Mouse (Mus musculus): Measurements from ENCODE around the gene Ccdc183. TPM values are rescaled to one million over a fixed set of nuclear protein-coding genes. Genes with fewer than 3 reads are reported as not detected.

Ccdc183 gene
- total and polyA plus RNA-seq, 2 experiments from 2014 or later = 0.26 TPM; not detected in 1

DNA sequence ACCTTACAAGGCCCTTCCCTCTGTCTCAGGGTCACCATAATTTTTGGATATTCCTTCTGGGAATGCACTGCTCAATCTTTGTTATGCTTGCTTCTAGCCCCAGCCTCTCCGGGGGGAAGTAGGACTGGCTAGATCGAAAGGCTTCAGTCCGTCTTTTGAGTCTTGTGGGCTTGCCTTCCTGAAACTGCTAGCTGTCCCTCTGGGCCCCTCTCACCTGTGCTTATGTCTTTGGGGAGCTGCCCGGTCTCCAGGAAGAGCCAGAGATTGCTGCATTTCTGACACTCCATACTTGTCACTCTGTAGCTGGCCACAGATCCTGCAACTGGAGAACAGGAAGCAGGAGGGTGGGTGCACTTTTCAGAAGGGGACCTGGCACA is 3.4 kb upstream of the Ccdc183 start:
- WGBS = 90% methylated on average over 4 of the region's 4 CpGs
- no peak overlapping the region for H3K27ac ChIP-seq (ENCODE audit: low read depth, low read length)
- H3K9ac ChIP-seq (replicated peaks; ENCODE audit: low read length, poor library complexity, severe bottlenecking) = peak overlapping the region; percentile 56; the same call in 1 of the 2 replicates
- H3K27me3 ChIP-seq (ENCODE audit: insufficient read depth, low read length) = peaks cover 19% of the 10 kb centered on the region
- no peak for ATAC-seq (ENCODE audit: low FRiP score)
- H3K36me3 ChIP-seq (ENCODE audit: insufficient read depth, low read length) = no peaks in the 10 kb centered on the region
- peak overlapping the region; percentile 46 for H3K4me3 ChIP-seq (ENCODE audit: low read depth, low read length)
- TF ChIP-seq CTCF (IDR thresholded peaks at IDR 0.05) = no peak
- no peaks in the 10 kb centered on the region for H3K9me3 ChIP-seq (ENCODE audit: low read length)
- H3K4me1 ChIP-seq (ENCODE audit: insufficient read depth, low read length) = peaks cover 5% of the 10 kb centered on the region; the same call in 1 of the 2 replicates
- no peak for DNase-seq (ENCODE audit: low spot score)
- H3K4me2 ChIP-seq (ENCODE audit: low read depth, low read length, poor library complexity, severe bottlenecking) = peak overlapping the region; percentile 65

DNA sequence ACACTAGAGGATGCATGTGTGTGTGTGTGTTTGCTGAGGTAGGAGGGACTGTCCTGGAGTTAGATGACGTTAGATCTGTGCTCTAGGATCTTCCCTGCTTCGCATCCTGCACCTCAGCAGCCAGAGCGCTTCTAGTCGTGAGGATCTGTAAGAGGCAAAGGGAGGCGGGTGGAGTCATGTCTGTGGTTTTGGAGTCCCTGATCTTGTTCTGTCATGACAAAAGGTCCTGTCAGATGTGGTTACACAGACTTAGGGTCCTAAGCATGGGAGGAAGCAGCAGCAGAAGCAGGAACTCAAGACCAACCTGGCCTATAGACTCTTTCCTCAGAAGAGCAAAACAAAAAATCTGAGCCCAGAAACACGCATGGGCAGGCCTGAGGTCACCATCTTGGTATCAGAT is 2.9 kb upstream of the Ccdc183 start:
- H3K27ac ChIP-seq (ENCODE audit: low read depth, low read length) = no peak overlapping the region
- no peak for TF ChIP-seq CTCF (IDR thresholded peaks at IDR 0.05)
- ATAC-seq (ENCODE audit: low FRiP score) = no peak
- 85% methylated on average over 6 of the region's 6 CpGs for WGBS
- H3K9me3 ChIP-seq (ENCODE audit: low read length) = no peaks in the 10 kb centered on the region
- H3K36me3 ChIP-seq (ENCODE audit: insufficient read depth, low read length) = no peaks in the 10 kb centered on the region
- H3K4me3 ChIP-seq (ENCODE audit: low read depth, low read length) = no peak overlapping the region
- no peak overlapping the region for H3K4me2 ChIP-seq (ENCODE audit: low read depth, low read length, poor library complexity, severe bottlenecking)
- H3K9ac ChIP-seq (replicated peaks; ENCODE audit: low read length, poor library complexity, severe bottlenecking) = no peak overlapping the region
- peaks cover 23% of the 10 kb centered on the region for H3K27me3 ChIP-seq (ENCODE audit: insufficient read depth, low read length)
- peaks cover 5% of the 10 kb centered on the region; the same call in 1 of the 2 replicates for H3K4me1 ChIP-seq (ENCODE audit: insufficient read depth, low read length)
- no peak for DNase-seq (ENCODE audit: low spot score)

DNA sequence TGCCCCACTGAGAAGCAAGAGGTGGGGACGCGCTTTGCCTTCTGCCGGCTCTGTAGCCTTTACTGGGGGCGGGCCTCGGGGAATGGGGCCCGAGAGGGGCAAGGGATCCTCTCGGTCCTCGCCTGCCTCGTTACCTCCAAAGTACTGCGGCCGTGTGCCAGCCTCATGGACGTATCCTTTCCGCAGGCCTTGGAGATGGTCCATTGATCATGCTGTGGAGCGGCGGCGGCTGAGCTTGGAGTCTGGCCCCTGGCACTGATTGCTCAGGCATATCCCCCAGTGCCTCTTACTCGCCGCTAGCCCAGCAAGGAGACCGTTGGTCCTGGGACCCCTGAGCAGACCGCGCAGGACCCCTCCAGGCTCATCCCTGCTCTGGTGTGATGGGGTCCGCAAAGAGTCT is 1.1 kb downstream of the Ccdc183 start:
- DNase-seq (ENCODE audit: low spot score) (no peak), ATAC-seq (ENCODE audit: low FRiP score) (no peak)
- TF ChIP-seq CTCF (IDR thresholded peaks at IDR 0.05) = no peak
- Histone ChIP-seq H3K27me3 (ENCODE audit: insufficient read depth, low read length) (peaks cover 27% of the 10 kb centered on the region), H3K4me2 (ENCODE audit: low read depth, low read length, poor library complexity, severe bottlenecking) (peak overlapping the region; percentile 26; the same call in 1 of the 2 replicates), H3K9me3 (ENCODE audit: low read length) (no peaks in the 10 kb centered on the region), H3K4me3 (ENCODE audit: low read depth, low read length) (peak overlapping the region; percentile 11; the same call in 1 of the 2 replicates), H3K4me1 (ENCODE audit: insufficient read depth, low read length) (peaks cover 5% of the 10 kb centered on the region; the same call in 1 of the 2 replicates), H3K36me3 (ENCODE audit: insufficient read depth, low read length) (no peaks in the 10 kb centered on the region), H3K9ac (replicated peaks; ENCODE audit: low read length, poor library complexity, severe bottlenecking) (no peak overlapping the region), H3K27ac (ENCODE audit: low read depth, low read length) (no peak overlapping the region)
- 19% methylated on average over 22 of the region's 22 CpGs for WGBS

DNA sequence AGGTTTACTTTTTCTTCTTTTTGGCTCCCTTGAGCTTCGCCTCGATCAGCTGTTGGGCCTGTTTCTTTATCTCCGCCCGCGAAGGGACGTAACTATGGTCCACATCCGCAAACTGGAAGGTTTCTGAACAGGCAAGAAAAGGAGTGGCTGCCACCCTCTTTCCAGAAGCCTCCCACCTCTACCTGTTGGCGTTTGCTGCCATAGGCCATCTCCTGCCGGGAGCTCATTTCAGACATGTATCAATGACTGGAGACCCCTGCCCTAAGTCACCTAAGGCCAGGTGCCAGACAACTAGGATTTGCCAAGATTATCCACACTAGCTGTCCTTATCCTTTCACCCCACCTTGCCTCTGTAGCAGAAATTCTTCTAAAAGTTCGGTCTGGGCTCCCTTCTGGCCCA is 8.8 kb downstream of the Ccdc183 start:
- 72% methylated on average over 10 of the region's 10 CpGs for WGBS
- H3K4me2 ChIP-seq (ENCODE audit: low read depth, low read length, poor library complexity, severe bottlenecking) = peak overlapping the region; percentile 75

DNA sequence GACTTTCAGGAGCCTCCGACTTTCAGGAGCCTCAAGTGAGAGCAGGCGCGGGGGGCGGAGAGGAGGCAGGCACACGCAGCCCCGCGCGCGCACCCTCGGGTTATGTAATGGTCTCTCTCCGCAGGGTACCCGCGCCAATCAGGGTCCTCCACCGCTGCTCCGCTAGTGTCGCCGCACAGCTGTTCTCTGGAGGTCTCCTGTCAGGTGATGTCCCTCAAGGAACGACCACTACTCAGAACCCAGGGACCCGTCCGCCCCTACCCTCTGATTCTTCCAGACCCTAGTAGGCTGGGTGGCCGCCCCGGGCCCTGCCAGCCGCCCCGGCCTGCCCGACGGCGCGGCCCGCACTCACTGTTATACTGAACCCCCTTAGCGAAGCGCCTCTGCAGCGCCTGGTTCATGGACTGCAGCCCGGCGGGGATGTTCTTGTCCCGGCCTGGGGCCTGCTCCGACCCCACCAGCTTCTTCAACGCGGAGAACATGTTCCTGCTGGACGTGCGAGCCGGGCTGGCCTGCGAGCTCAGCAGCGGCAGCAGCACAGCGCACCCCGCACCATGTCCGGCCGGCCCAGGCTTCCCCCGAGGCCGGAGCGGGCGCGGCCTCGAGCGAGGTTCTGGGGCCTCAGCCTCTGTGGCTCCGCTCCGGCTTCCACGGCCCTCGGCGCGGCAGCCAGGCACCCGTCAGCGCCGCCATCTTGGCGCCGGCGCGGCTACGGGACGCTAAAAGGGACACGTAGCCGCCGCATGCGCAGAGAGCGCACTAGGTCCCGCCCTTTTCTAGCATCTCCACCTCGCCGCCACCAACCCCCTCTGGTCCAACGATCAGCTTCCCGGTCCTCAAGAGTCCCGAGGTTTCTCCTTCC is 9.5 kb downstream of the Ccdc183 start, which contains the start of gene Rabl6:
Gene Rabl6 (minus strand): TSS at position 761 of the 862 bp plus-strand sequence.
- no peak for TF ChIP-seq CTCF (IDR thresholded peaks at IDR 0.05)

More for the DNA sequence above, 8.8 kb downstream of the Ccdc183 start:
- H3K4me1 ChIP-seq (ENCODE audit: insufficient read depth, low read length) = peaks cover 3% of the 10 kb centered on the region
- no peak for TF ChIP-seq CTCF (IDR thresholded peaks at IDR 0.05)
- H3K27me3 ChIP-seq (ENCODE audit: insufficient read depth, low read length) = no peaks in the 10 kb centered on the region
- H3K9ac ChIP-seq (replicated peaks; ENCODE audit: low read length, poor library complexity, severe bottlenecking) = peak overlapping the region; percentile 96; the same call in 1 of the 2 replicates
- peak overlapping the region; percentile 96 for H3K27ac ChIP-seq (ENCODE audit: low read depth, low read length)
- DNase-seq (ENCODE audit: low spot score) = no peak
- no peaks in the 10 kb centered on the region for H3K9me3 ChIP-seq (ENCODE audit: low read length)
- H3K36me3 ChIP-seq (ENCODE audit: insufficient read depth, low read length) = no peaks in the 10 kb centered on the region
- peak overlapping the region; percentile 100 for H3K4me3 ChIP-seq (ENCODE audit: low read depth, low read length)
- ATAC-seq (ENCODE audit: low FRiP score) = no peak

DNA sequence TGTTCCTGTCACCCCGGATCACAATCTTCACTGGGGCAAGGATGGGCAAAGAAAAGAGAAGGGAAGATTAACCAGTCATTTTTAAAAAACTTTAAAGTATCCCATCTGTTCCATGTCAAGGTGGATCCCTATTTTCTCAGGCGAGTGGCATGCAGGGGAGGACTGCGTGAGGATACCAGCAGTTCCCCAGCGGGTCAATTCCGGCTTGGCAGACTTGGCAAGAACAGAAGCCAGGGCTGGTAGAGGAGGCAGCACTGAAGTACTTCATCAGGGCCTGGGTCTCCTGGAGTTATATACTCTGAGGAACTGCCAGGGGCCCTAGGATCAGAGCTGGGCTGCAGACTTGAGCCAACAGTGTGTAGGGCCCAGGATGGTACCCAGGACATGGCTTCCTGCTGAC is 15.0 kb downstream of the Ccdc183 start:
- H3K4me2 ChIP-seq (ENCODE audit: low read depth, low read length, poor library complexity, severe bottlenecking) = no peak overlapping the region
- peaks cover 3% of the 10 kb centered on the region for H3K4me1 ChIP-seq (ENCODE audit: insufficient read depth, low read length)
- H3K27ac ChIP-seq (ENCODE audit: low read depth, low read length) = no peak overlapping the region
- WGBS = 97% methylated on average over 5 of the region's 5 CpGs
- no peaks in the 10 kb centered on the region for H3K9me3 ChIP-seq (ENCODE audit: low read length)
- no peak overlapping the region for H3K4me3 ChIP-seq (ENCODE audit: low read depth, low read length)
- no peak overlapping the region for H3K9ac ChIP-seq (replicated peaks; ENCODE audit: low read length, poor library complexity, severe bottlenecking)
- DNase-seq (ENCODE audit: low spot score) (no peak), ATAC-seq (ENCODE audit: low FRiP score) (no peak)
- TF ChIP-seq CTCF (IDR thresholded peaks at IDR 0.05) = no peak
- peaks cover 48% of the 10 kb centered on the region for H3K36me3 ChIP-seq (ENCODE audit: insufficient read depth, low read length)
- no peaks in the 10 kb centered on the region for H3K27me3 ChIP-seq (ENCODE audit: insufficient read depth, low read length)

More for the DNA sequence above, 9.5 kb downstream of the Ccdc183 start, which contains the start of gene Rabl6:
- H3K4me3 ChIP-seq (ENCODE audit: low read depth, low read length) = peak within 1 kb of the TSS; percentile 100
- peaks cover under 1% of the 10 kb centered on the region; the same call in 1 of the 2 replicates for H3K36me3 ChIP-seq (ENCODE audit: insufficient read depth, low read length)
- ATAC-seq (ENCODE audit: low FRiP score) (peak; percentile 92), DNase-seq (ENCODE audit: low spot score) (peak; percentile 94)
- no peaks in the 10 kb centered on the region for H3K27me3 ChIP-seq (ENCODE audit: insufficient read depth, low read length)
- H3K4me1 ChIP-seq (ENCODE audit: insufficient read depth, low read length) = peaks cover 3% of the 10 kb centered on the region
- H3K9me3 ChIP-seq (ENCODE audit: low read length) = no peaks in the 10 kb centered on the region
- H3K9ac ChIP-seq (replicated peaks; ENCODE audit: low read length, poor library complexity, severe bottlenecking) = peak within 1 kb of the TSS; percentile 96
- H3K4me2 ChIP-seq (ENCODE audit: low read depth, low read length, poor library complexity, severe bottlenecking) = peak within 1 kb of the TSS; percentile 75
- under 1% methylated on average over 78 of the region's 80 CpGs for WGBS
- peak within 1 kb of the TSS; percentile 96 for H3K27ac ChIP-seq (ENCODE audit: low read depth, low read length)
